Mouse (Mus musculus): ENCODE measurements around the gene Ect2l. TPM values are rescaled to one million over a fixed set of nuclear protein-coding genes. Genes with fewer than 3 reads are reported as not detected.

The Ect2l gene
- polyA plus RNA-seq, 1 experiment from 2014 or later: 0.21 TPM

DNA sequence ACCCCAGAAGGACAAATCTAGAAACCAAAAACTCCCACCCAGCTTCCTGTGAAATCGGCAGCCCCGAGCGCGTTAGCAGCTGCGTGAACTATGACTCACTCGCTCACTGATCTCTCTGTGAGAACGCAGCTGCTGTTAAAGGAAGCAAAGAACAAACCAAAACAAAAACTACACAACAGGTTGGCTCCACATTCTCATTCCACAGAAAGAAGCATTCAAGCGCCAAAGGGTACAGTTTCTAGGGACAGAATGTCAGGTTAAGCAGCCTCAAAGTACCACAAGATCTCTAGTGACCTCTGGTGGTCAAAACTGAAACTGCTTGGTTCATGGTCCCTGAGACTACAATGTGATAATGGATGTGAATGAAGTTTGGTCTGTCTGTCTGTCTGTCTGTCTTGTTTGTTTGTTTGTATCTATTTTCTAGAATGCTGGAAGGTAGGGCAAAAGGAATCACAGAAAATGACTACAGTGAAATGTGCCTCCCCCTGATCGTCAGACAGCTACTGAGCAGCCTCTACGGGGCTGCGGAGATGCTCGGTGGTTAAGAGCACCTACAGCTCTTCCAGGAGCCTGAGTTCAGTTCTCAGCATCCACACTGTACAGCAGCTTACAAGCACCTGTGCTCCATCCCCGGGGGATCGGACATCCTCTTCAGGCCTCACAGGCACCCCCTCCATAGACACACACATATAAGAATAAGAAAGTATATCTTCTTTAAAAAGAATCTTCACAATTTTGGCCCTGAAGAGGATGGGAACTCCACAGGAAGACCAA, 13.3 kb downstream of the Ect2l start:
- Histone ChIP-seq H3K27ac (replicated peaks) (0 out of 2 replicates have a peak overlapping the region, but pooled peaks have one; percentile 18), H3K4me2 (replicated peaks; ENCODE audit: low read depth) (peak overlapping the region; percentile 54), H3K36me3 (ENCODE audit: control insufficient read depth, insufficient read depth, low read length) (no peaks in the 10 kb centered on the region), H3K9me3 (ENCODE audit: control insufficient read depth, low read length) (no peaks in the 10 kb centered on the region), H3K9ac (ENCODE audit: low read length) (peak overlapping the region; percentile 41; the same call in 1 of the 2 replicates), H3K4me1 (replicated peaks; ENCODE audit: control insufficient read depth, insufficient read depth) (0 out of 2 replicates have a peak, but pooled peaks cover 2% of the 10 kb centered on the region), H3K27me3 (ENCODE audit: control insufficient read depth, insufficient read depth, low read length) (no peaks in the 10 kb centered on the region), H3K4me3 (ENCODE audit: low read depth, low read length) (peak overlapping the region; percentile 28)
- ATAC-seq (ENCODE audit: low FRiP score, low TSS enrichment) (peak; percentile 44; the same call in 1 of the 2 replicates), DNase-seq (ENCODE audit: low spot score) (peak; percentile 56)
- TF ChIP-seq CTCF (IDR thresholded peaks at IDR 0.05; ENCODE audit: low read depth) (peak; percentile 98), EP300 (optimal IDR thresholded peaks at IDR 0.05) (no peak)
- WGBS: 43% methylated on average over 14 of the region's 14 CpGs

GRCm38 (mm10) chr10:18194737-18195141, 16.0 kb downstream of the Ect2l start:
- Histone ChIP-seq H3K27ac (replicated peaks) (peak overlapping the region; percentile 80), H3K4me2 (replicated peaks; ENCODE audit: low read depth) (0 out of 2 replicates have a peak overlapping the region, but pooled peaks have one; percentile 11), H3K9me3 (ENCODE audit: control insufficient read depth, low read length) (no peaks in the 10 kb centered on the region), H3K27me3 (ENCODE audit: control insufficient read depth, insufficient read depth, low read length) (no peaks in the 10 kb centered on the region), H3K4me1 (replicated peaks; ENCODE audit: control insufficient read depth, insufficient read depth) (no peaks in the 10 kb centered on the region), H3K36me3 (ENCODE audit: control insufficient read depth, insufficient read depth, low read length) (no peaks in the 10 kb centered on the region), H3K9ac (ENCODE audit: low read length) (no peak overlapping the region), H3K4me3 (ENCODE audit: low read depth, low read length) (no peak overlapping the region)
- TF ChIP-seq CTCF (IDR thresholded peaks at IDR 0.05; ENCODE audit: low read depth) (no peak), EP300 (optimal IDR thresholded peaks at IDR 0.05) (no peak)
- peak; percentile 62 for ATAC-seq (ENCODE audit: low FRiP score, low TSS enrichment)
- WGBS: 36% methylated on average over 14 of the region's 14 CpGs
- DNase-seq (ENCODE audit: low spot score): peak; percentile 37

DNA sequence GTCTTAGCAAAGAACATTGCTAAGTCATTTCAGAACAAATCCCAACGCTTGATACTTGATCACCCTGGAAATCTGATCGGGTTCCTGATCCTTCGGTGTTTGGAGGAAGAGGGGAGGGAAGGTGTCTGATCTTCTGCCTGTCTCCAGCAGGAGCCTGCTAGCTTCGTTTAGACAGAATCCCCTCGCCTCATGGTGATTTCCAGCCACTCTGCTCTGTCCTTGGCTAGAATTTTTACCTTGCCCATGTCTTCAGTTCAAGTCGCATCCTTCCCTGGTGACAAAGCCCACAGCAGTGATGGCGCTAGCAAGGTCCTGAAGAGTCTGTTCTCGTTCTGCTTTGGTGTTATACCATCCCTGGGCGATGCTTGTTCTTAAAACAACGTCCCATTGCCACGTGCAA, 16.5 kb downstream of the Ect2l start:
- DNase-seq (ENCODE audit: low spot score) (no peak), ATAC-seq (ENCODE audit: low FRiP score, low TSS enrichment) (no peak)
- Histone ChIP-seq H3K4me3 (ENCODE audit: low read depth, low read length) (no peak overlapping the region), H3K36me3 (ENCODE audit: control insufficient read depth, insufficient read depth, low read length) (no peaks in the 10 kb centered on the region), H3K27me3 (ENCODE audit: control insufficient read depth, insufficient read depth, low read length) (no peaks in the 10 kb centered on the region), H3K4me1 (replicated peaks; ENCODE audit: control insufficient read depth, insufficient read depth) (no peaks in the 10 kb centered on the region), H3K9me3 (ENCODE audit: control insufficient read depth, low read length) (no peaks in the 10 kb centered on the region), H3K4me2 (replicated peaks; ENCODE audit: low read depth) (0 out of 2 replicates have a peak overlapping the region, but pooled peaks have one; percentile 11), H3K9ac (ENCODE audit: low read length) (no peak overlapping the region), H3K27ac (replicated peaks) (peak overlapping the region; percentile 80)
- TF ChIP-seq CTCF (IDR thresholded peaks at IDR 0.05; ENCODE audit: low read depth) (no peak), EP300 (optimal IDR thresholded peaks at IDR 0.05) (no peak)
- WGBS: 63% methylated on average over 11 of the region's 11 CpGs

GRCm38 (mm10) chr10:18193221-18193620, 17.5 kb downstream of the Ect2l start:
- no peaks in the 10 kb centered on the region for H3K9me3 ChIP-seq (ENCODE audit: control insufficient read depth, low read length)
- WGBS: 35% methylated on average over 11 of the region's 11 CpGs
- no peaks in the 10 kb centered on the region for H3K27me3 ChIP-seq (ENCODE audit: control insufficient read depth, insufficient read depth, low read length)
- no peak overlapping the region for H3K9ac ChIP-seq (ENCODE audit: low read length)
- no peak overlapping the region for H3K27ac ChIP-seq (replicated peaks)
- no peaks in the 10 kb centered on the region for H3K4me1 ChIP-seq (replicated peaks; ENCODE audit: control insufficient read depth, insufficient read depth)
- DNase-seq (ENCODE audit: low spot score): no peak
- H3K36me3 ChIP-seq (ENCODE audit: control insufficient read depth, insufficient read depth, low read length): no peaks in the 10 kb centered on the region
- no peak for ATAC-seq (ENCODE audit: low FRiP score, low TSS enrichment)
- no peak overlapping the region for H3K4me3 ChIP-seq (ENCODE audit: low read depth, low read length)
- no peak overlapping the region for H3K4me2 ChIP-seq (replicated peaks; ENCODE audit: low read depth)
- TF ChIP-seq CTCF (IDR thresholded peaks at IDR 0.05; ENCODE audit: low read depth) (no peak), EP300 (optimal IDR thresholded peaks at IDR 0.05) (no peak)

- H3K27ac ChIP-seq (replicated peaks): no peak overlapping the region
- H3K4me3 ChIP-seq (ENCODE audit: low read depth, low read length): no peak overlapping the region
- DNase-seq (ENCODE audit: low spot score): peak; percentile 71
- no peak overlapping the region for H3K9ac ChIP-seq (ENCODE audit: low read length)
- 32% methylated on average over 8 of the region's 8 CpGs for WGBS
- H3K4me2 ChIP-seq (replicated peaks; ENCODE audit: low read depth): no peak overlapping the region
- H3K36me3 ChIP-seq (ENCODE audit: control insufficient read depth, insufficient read depth, low read length): no peaks in the 10 kb centered on the region
- TF ChIP-seq EP300 (optimal IDR thresholded peaks at IDR 0.05) (no peak), CTCF (IDR thresholded peaks at IDR 0.05; ENCODE audit: low read depth) (no peak)
- peak; percentile 74; the same call in 1 of the 2 replicates for ATAC-seq (ENCODE audit: low FRiP score, low TSS enrichment)
- no peaks in the 10 kb centered on the region for H3K4me1 ChIP-seq (replicated peaks; ENCODE audit: control insufficient read depth, insufficient read depth)
- H3K9me3 ChIP-seq (ENCODE audit: control insufficient read depth, low read length): no peaks in the 10 kb centered on the region
- H3K27me3 ChIP-seq (ENCODE audit: control insufficient read depth, insufficient read depth, low read length): no peaks in the 10 kb centered on the region
Observed at GRCm38 (mm10) chr10:18191706-18192105, 19.0 kb downstream of the Ect2l start.

GRCm38 (mm10) chr10:18189498-18189897, 21.2 kb downstream of the Ect2l start:
- no peak overlapping the region for H3K4me2 ChIP-seq (replicated peaks; ENCODE audit: low read depth)
- WGBS: 81% methylated on average over 4 of the region's 4 CpGs
- no peak for TF ChIP-seq CTCF (IDR thresholded peaks at IDR 0.05; ENCODE audit: low read depth)
- no peak for TF ChIP-seq EP300 (optimal IDR thresholded peaks at IDR 0.05)
- H3K9me3 ChIP-seq (ENCODE audit: control insufficient read depth, low read length): no peaks in the 10 kb centered on the region
- no peak overlapping the region for H3K4me3 ChIP-seq (ENCODE audit: low read depth, low read length)
- no peaks in the 10 kb centered on the region for H3K27me3 ChIP-seq (ENCODE audit: control insufficient read depth, insufficient read depth, low read length)
- no peak overlapping the region for H3K27ac ChIP-seq (replicated peaks)
- no peaks in the 10 kb centered on the region for H3K4me1 ChIP-seq (replicated peaks; ENCODE audit: control insufficient read depth, insufficient read depth)
- H3K36me3 ChIP-seq (ENCODE audit: control insufficient read depth, insufficient read depth, low read length): no peaks in the 10 kb centered on the region
- ATAC-seq (ENCODE audit: low FRiP score, low TSS enrichment) (no peak), DNase-seq (ENCODE audit: low spot score) (no peak)
- H3K9ac ChIP-seq (ENCODE audit: low read length): no peak overlapping the region
